Mouse (Mus musculus) stomach, postnatal 0 days (tissue): Measurements from ENCODE around the gene Prkab2.

Source experiments
- CTCF ChIP-seq: IDR thresholded peaks from 2 replicates; pipeline ENCODE4 v1.5.1; 2016; ENCODE audit warnings: antibody characterized with exemption, low read depth, mild to moderate bottlenecking, moderate library complexity
- EP300 ChIP-seq: optimal IDR thresholded peaks from 2 replicates; pipeline ENCODE3; 2016; ENCODE audit warnings: antibody characterized with exemption

GRCm38 (mm10) chr3:97682576-97682975 lies 24.6 kb downstream of the Prkab2 start:
- TF ChIP-seq CTCF: no peak
- TF ChIP-seq EP300: no peak
